Mouse (Mus musculus): ENCODE measurements around the gene Kntc1.

- TF ChIP-seq GATA1 (IDR thresholded peaks at IDR 0.05; ENCODE audit: borderline replicate concordance, low read length) (no peak), FLI1 (IDR thresholded peaks at IDR 0.05; ENCODE audit: low read length) (no peak)
These were observed 59.0 kb downstream of the Kntc1 start for GRCm38 (mm10) chr5:123808541-123808940.
